Mouse (Mus musculus) MEL (cell line): ENCODE measurements around the gene Mtss1l. TPM values are rescaled to one million over a fixed set of nuclear protein-coding genes. Genes with fewer than 3 reads are reported as not detected.
A peak's percentile ranks its signal among the peaks of the same experiment; 100 is the strongest.

ENCODE experiments used
- DNase-seq: peaks from one replicate; pipeline ENCODE4 v3.0.0; 2011; ENCODE audit warnings: low read depth, low spot score
- H3K27ac ChIP-seq: 2 replicates; pipeline ENCODE4 v1.5.1; 2012; ENCODE audit warnings: low read depth, mild to moderate bottlenecking, control low read depth, low read length, moderate library complexity; ENCODE audit not compliant: control insufficient read depth
- H3K27me3 ChIP-seq, 2 experiments: fragments of 150-350 bp in 1 of 2; sonication (generic) in 1 of 2; 2 replicates each; pipeline ENCODE4 v1.6.1; 2012; ENCODE audit warnings: low read length in 2 of 2, mild to moderate bottlenecking in 2 of 2, improper control_type of control experiment in 1 of 2, moderate library complexity in 1 of 2; ENCODE audit not compliant: insufficient read depth in 2 of 2, control insufficient read depth in 1 of 2
- H3K36me3 ChIP-seq, 2 experiments: 2 replicates each; pipeline ENCODE4 v1.6.1; 2012 to 2014; ENCODE audit warnings: low read length in 2 of 2, improper control_type of control experiment in 1 of 2, inconsistent platforms in 1 of 2, mild to moderate bottlenecking in 1 of 2; ENCODE audit not compliant: insufficient read depth in 2 of 2, control insufficient read depth in 1 of 2
- H3K4me1 ChIP-seq, 2 experiments: fragments of 150-350 bp in 1 of 2; sonication (generic) in 1 of 2; 2 replicates each; pipeline ENCODE4 v1.6.1; 2012; ENCODE audit warnings: low read length in 2 of 2, improper control_type of control experiment in 1 of 2, mild to moderate bottlenecking in 1 of 2; ENCODE audit not compliant: insufficient read depth in 2 of 2, control insufficient read depth in 1 of 2
- H3K4me3 ChIP-seq, 2 experiments: fragments of 150-350 bp in 1 of 2; sonication (generic) in 1 of 2; 2 replicates each; pipeline ENCODE4 v1.5.1; 2012; ENCODE audit warnings: low read depth in 2 of 2, low read length in 2 of 2, mild to moderate bottlenecking in 2 of 2, moderate library complexity in 2 of 2, control low read depth in 1 of 2, improper control_type of control experiment in 1 of 2; ENCODE audit not compliant: control insufficient read depth in 1 of 2, insufficient read depth in 1 of 2
- H3K79me2 ChIP-seq: 2 replicates; pipeline ENCODE4 v1.6.1; 2012; ENCODE audit warnings: mild to moderate bottlenecking, low read length, moderate library complexity; ENCODE audit not compliant: control insufficient read depth, poor library complexity, insufficient read depth
- H3K9ac ChIP-seq: 2 replicates; pipeline ENCODE4 v1.6.1; 2012; ENCODE audit warnings: low read depth, mild to moderate bottlenecking, control low read depth, low read length, moderate library complexity; ENCODE audit not compliant: control insufficient read depth, poor library complexity, severe bottlenecking
- H3K9me3 ChIP-seq: fragments of 150-350 bp; sonication (generic); replicated peaks from 2 replicates; pipeline ENCODE4 v1.6.1; 2012; ENCODE audit warnings: mild to moderate bottlenecking, low read length, improper control_type of control experiment, moderate library complexity; ENCODE audit not compliant: insufficient read depth
- BHLHE40 ChIP-seq: IDR thresholded peaks from 2 replicates; pipeline ENCODE4 v1.6.1; 2012; ENCODE audit warnings: low read depth, mild to moderate bottlenecking, inconsistent platforms, low read length, improper control_type of control experiment, borderline replicate concordance
- CTCF ChIP-seq, 3 experiments: IDR thresholded peaks in 2 of 3; conservative IDR thresholded peaks in 1 of 3; 2 replicates each; pipeline ENCODE4 v1.5.1; 2011 to 2012; ENCODE audit warnings: low read length in 3 of 3, low read depth in 2 of 3, mild to moderate bottlenecking in 2 of 3, improper control_type of control experiment in 1 of 3, inconsistent platforms in 1 of 3, mixed read lengths in 1 of 3, moderate library complexity in 1 of 3; ENCODE audit not compliant: control insufficient read depth in 1 of 3, insufficient read depth in 1 of 3, poor library complexity in 1 of 3, severe bottlenecking in 1 of 3
- GABPA ChIP-seq: IDR thresholded peaks from 2 replicates; pipeline ENCODE4 v1.6.1; 2012; ENCODE audit warnings: low read depth, mild to moderate bottlenecking, inconsistent platforms, low read length, improper control_type of control experiment, moderate library complexity
- HCFC1 ChIP-seq: IDR thresholded peaks from 2 replicates; pipeline ENCODE4 v1.6.1; 2012; ENCODE audit warnings: low read depth, mild to moderate bottlenecking, inconsistent platforms, low read length, improper control_type of control experiment, moderate library complexity
- KAT2A ChIP-seq: conservative IDR thresholded peaks from 2 replicates; pipeline ENCODE4 v1.6.1; 2012; ENCODE audit warnings: low read depth, low read length, improper control_type of control experiment, inconsistent platforms
- MAX ChIP-seq: IDR thresholded peaks from 2 replicates; pipeline ENCODE4 v1.6.1; 2011; ENCODE audit warnings: low read length, improper control_type of control experiment
- MYB ChIP-seq: IDR thresholded peaks from 2 replicates; pipeline ENCODE4 v1.6.1; 2011; ENCODE audit warnings: mild to moderate bottlenecking, low read depth, low read length, improper control_type of control experiment
- NRF1 ChIP-seq: IDR thresholded peaks from 2 replicates; pipeline ENCODE4 v1.6.1; 2014; ENCODE audit warnings: low read depth, mild to moderate bottlenecking, inconsistent platforms, low read length, improper control_type of control experiment, moderate library complexity; ENCODE audit not compliant: poor library complexity, insufficient read depth, severe bottlenecking
- POLR2AphosphoS5 ChIP-seq: IDR thresholded peaks from 2 replicates; pipeline ENCODE4 v1.6.1; 2012; ENCODE audit warnings: low read depth, borderline replicate concordance, mild to moderate bottlenecking, inconsistent platforms, low read length, moderate library complexity, mixed read lengths
- RAD21 ChIP-seq: IDR thresholded peaks from 2 replicates; pipeline ENCODE4 v1.6.1; 2011; ENCODE audit warnings: mild to moderate bottlenecking, low read depth, low read length, improper control_type of control experiment
- SMC3 ChIP-seq: IDR thresholded peaks from 2 replicates; pipeline ENCODE4 v1.6.1; 2011; ENCODE audit warnings: low read depth, low read length, improper control_type of control experiment
- TBP ChIP-seq: IDR thresholded peaks from 2 replicates; pipeline ENCODE4 v1.8.0; 2011; ENCODE audit warnings: low read depth, low read length, improper control_type of control experiment
- TCF12 ChIP-seq: IDR thresholded peaks from 2 replicates; pipeline ENCODE4 v1.6.1; 2014; ENCODE audit warnings: low read depth, mild to moderate bottlenecking, inconsistent platforms, low read length, improper control_type of control experiment, moderate library complexity
- USF1 ChIP-seq: IDR thresholded peaks from 2 replicates; pipeline ENCODE4 v1.6.1; 2014; ENCODE audit warnings: low read depth, mild to moderate bottlenecking, inconsistent platforms, low read length, improper control_type of control experiment, moderate library complexity
- USF2 ChIP-seq, 2 experiments: IDR thresholded peaks; 2 replicates each; pipeline ENCODE4 v1.6.1; 2011 to 2012; ENCODE audit warnings: improper control_type of control experiment in 2 of 2, low read length in 2 of 2, borderline replicate concordance in 1 of 2, inconsistent platforms in 1 of 2, low read depth in 1 of 2, mild to moderate bottlenecking in 1 of 2; ENCODE audit not compliant: insufficient read depth in 1 of 2
- ZC3H11A ChIP-seq: IDR thresholded peaks from 2 replicates; pipeline ENCODE4 v1.6.1; 2012; ENCODE audit warnings: low read depth, mild to moderate bottlenecking, inconsistent platforms, low read length, improper control_type of control experiment
- ZKSCAN1 ChIP-seq: IDR thresholded peaks from 2 replicates; pipeline ENCODE4 v1.6.1; 2012; ENCODE audit warnings: low read depth, mild to moderate bottlenecking, inconsistent platforms, low read length, improper control_type of control experiment, moderate library complexity
- ZMIZ1 ChIP-seq: IDR thresholded peaks from 2 replicates; pipeline ENCODE4 v1.6.1; 2012; ENCODE audit warnings: low read depth, mild to moderate bottlenecking, inconsistent platforms, low read length, improper control_type of control experiment, moderate library complexity
- polyA plus RNA-seq, 2 experiments: library from polyadenylated mRNA; stranded (reverse) in 1 of 2; unstranded in 1 of 2; fragments of >175 nt in 1 of 2; fragments of >200 nt in 1 of 2; gene quantifications; 2 replicates each; pipeline versions ENCODE4 v1.2.1 to v1.2.4; 2012; ENCODE audit warnings: low replicate concordance in 2 of 2, low read depth in 1 of 2; ENCODE audit not compliant: insufficient read length in 2 of 2, insufficient read depth in 1 of 2, missing spikeins in 1 of 2
- total RNA-seq: library from RNA; depleted of rRNA; stranded (reverse); fragments of 300-350 nt; gene quantifications from 2 replicates; pipeline ENCODE4 v1.2.3, GENCODE M21; 2012

The Mtss1l gene
- total and polyA plus RNA-seq, 3 experiments = 1.2 to 4.3 TPM; not detected in 1

GRCm38 (mm10) chr8:110775721-110776120 is 54.4 kb downstream of the Mtss1l start:
- peaks cover 4 to 8% of the 10 kb centered on the region in 2 experiments for H3K27me3 ChIP-seq
- no peaks in the 10 kb centered on the region for H3K4me1 ChIP-seq
- no peak for TF ChIP-seq HCFC1
- TF ChIP-seq, all 39 proteins: peak for 0
- no peak for DNase-seq
- Histone ChIP-seq H3K4me3 (no peak overlapping the region), H3K9me3 (no peaks in the 10 kb centered on the region), H3K9ac (no peak overlapping the region), H3K36me3 (no peaks in the 10 kb centered on the region), H3K79me2 (no peaks in the 10 kb centered on the region), H3K27ac (no peak overlapping the region)

- TF ChIP-seq CTCF (IDR thresholded peaks at IDR 0.05 in 2 of 3, conservative IDR thresholded peaks at IDR 0.05 in 1 of 3; ENCODE audit: control insufficient read depth in 1 of 3, insufficient read depth in 1 of 3, low read depth in 2 of 3, low read length in 3 of 3, poor library complexity in 1 of 3, severe bottlenecking in 1 of 3) = peak; percentile 15 to 48 (median 37); a peak in 4 of 6 replicates
- TF ChIP-seq MYB = no peak
- TF ChIP-seq RAD21 = no peak; the same call in 1 of the 2 replicates
- DNase-seq = no peak
- Histone ChIP-seq H3K27me3 (peaks cover 4 to 8% of the 10 kb centered on the region in 2 experiments), H3K36me3 (no peaks in the 10 kb centered on the region), H3K4me3 (no peak overlapping the region), H3K9ac (no peak overlapping the region), H3K79me2 (no peaks in the 10 kb centered on the region), H3K9me3 (no peaks in the 10 kb centered on the region), H3K27ac (no peak overlapping the region), H3K4me1 (no peaks in the 10 kb centered on the region)
Observed at GRCm38 (mm10) chr8:110776335-110776734, 55.1 kb downstream of the Mtss1l start.

GRCm38 (mm10) chr8:110779924-110780718 is 58.8 kb downstream of the Mtss1l start:
- H3K4me1 ChIP-seq = peaks cover 0 to 8% of the 10 kb centered on the region in 2 experiments; a peak in 2 of 4 replicates
- no peak overlapping the region for H3K4me3 ChIP-seq
- no peaks in the 10 kb centered on the region for H3K9me3 ChIP-seq
- no peak overlapping the region for H3K9ac ChIP-seq
- H3K27me3 ChIP-seq = peaks cover 4 to 8% of the 10 kb centered on the region in 2 experiments
- TF ChIP-seq KAT2A (no peak), ZMIZ1 (no peak)
- no peaks in the 10 kb centered on the region for H3K79me2 ChIP-seq
- DNase-seq = no peak
- H3K27ac ChIP-seq = no peak overlapping the region
- H3K36me3 ChIP-seq = no peaks in the 10 kb centered on the region; a peak in 1 of 4 replicates

- TF ChIP-seq HCFC1 = no peak
- no peak for TF ChIP-seq TBP
- no peak for TF ChIP-seq NRF1
- TF ChIP-seq POLR2AphosphoS5 = no peak
- no peak for TF ChIP-seq SMC3
- TF ChIP-seq MAX = no peak
- no peak for TF ChIP-seq TCF12
- no peak for TF ChIP-seq ZC3H11A
- TF ChIP-seq USF2 (IDR thresholded peaks at IDR 0.05; ENCODE audit: borderline replicate concordance in 1 of 2, insufficient read depth in 1 of 2, low read depth in 1 of 2, low read length in 2 of 2) = no peak
- no peak for TF ChIP-seq USF1
- TF ChIP-seq ZKSCAN1 = no peak
- no peak for TF ChIP-seq RAD21
- TF ChIP-seq GABPA = no peak
- TF ChIP-seq BHLHE40 = no peak
- no peak for DNase-seq
- no peak overlapping the region for H3K27ac ChIP-seq
- H3K4me1 ChIP-seq = peaks cover 0 to 9% of the 10 kb centered on the region in 2 experiments; a peak in 2 of 4 replicates
- H3K9me3 ChIP-seq = no peaks in the 10 kb centered on the region
- H3K27me3 ChIP-seq = peaks cover 2% of the 10 kb centered on the region in 2 experiments; a peak in 3 of 4 replicates
- H3K4me3 ChIP-seq = no peak overlapping the region; a peak in 1 of 4 replicates
- no peaks in the 10 kb centered on the region; a peak in 2 of 4 replicates for H3K36me3 ChIP-seq
- no peaks in the 10 kb centered on the region for H3K79me2 ChIP-seq
- no peak overlapping the region for H3K9ac ChIP-seq
Observed at GRCm38 (mm10) chr8:110785366-110785765, 64.1 kb downstream of the Mtss1l start.
